Mouse (Mus musculus) gastrocnemius, postnatal 10 days (tissue): ENCODE measurements at regions not wholly inside any gene's neighbourhood (a gene's known extent, or its start where the extent isn't known, plus 50 kb on each side); places are given as distances from the start of the nearest gene placed in this dataset.
A peak's percentile ranks its signal among the peaks of the same experiment; 100 is the strongest.
"Not testable (repeated sequence)": the region's sequence is repeated elsewhere in the genome, so short reads cannot be mapped to it uniquely, and the experiment has no call there.

Experiments used
- DNase-seq: peaks from one replicate; pipeline ENCODE4 v3.0.0; 2021; ENCODE audit warnings: mixed read lengths

- DNase-seq, result no peak
Observed at GRCm38 (mm10) chr17:35758769-35759168, 54.3 kb upstream of the Ddr1 start.

DNA sequence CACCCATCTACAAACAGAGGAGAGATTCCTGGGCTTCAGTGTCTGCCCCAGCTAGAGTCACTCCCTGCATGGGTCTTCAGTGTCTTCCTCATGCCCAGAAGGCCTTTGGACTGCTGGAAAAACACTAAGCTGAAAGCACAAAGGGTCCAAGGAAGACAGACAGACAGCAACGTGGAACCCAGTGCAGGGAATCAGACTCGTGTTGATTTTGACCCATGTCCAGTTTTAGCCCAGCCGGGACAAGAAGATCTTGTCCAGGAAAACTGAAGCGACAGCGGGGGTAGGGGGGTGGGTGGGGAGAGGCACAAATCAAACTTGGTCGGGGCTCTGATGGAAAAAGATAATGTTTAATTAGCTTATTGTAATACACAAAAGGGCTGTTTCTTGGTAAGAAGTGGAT lies 55.3 kb upstream of the Ddr1 start:
- DNase-seq, result no peak

DNA sequence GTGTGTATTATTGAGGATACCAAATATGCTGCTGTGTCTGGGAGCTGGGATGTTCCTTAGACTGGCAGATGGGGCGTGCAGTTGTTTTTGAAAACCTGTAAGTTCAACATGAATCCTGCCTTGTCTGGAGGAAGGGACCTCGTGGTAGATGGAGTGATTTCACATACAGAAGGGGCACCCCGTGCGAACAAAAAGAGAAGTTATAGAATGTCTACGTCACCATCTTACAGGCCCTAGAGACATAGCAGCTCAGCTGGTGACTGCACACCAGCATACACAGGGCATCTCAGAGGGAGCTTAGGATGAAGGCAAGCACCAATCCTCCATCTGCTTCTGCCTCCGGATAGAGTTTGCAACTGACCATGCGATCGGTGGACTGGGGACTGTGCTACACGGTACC lies 58.2 kb upstream of the Ddr1 start:
- DNase-seq, result no peak

DNA sequence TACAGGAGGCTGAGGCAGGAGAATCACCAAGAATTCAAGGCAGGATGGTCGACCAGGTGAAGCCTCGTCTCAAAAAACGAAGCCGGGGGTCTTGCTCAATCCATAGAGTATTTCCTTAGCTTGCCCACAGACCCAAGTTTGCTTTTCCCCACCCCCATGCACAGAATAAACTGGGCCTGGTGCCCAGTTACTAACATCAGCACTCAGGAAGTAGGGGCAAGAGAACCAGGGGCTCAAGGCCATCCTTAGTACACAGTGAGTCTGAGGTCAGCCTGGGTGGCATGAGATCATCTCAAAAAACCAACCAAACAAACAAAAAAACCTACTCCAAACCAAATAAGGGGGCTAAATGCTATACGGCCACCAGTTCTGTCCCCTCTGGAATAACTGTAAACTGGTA lies 58.4 kb upstream of the Ier3 start:
- DNase-seq, result no peak

DNA sequence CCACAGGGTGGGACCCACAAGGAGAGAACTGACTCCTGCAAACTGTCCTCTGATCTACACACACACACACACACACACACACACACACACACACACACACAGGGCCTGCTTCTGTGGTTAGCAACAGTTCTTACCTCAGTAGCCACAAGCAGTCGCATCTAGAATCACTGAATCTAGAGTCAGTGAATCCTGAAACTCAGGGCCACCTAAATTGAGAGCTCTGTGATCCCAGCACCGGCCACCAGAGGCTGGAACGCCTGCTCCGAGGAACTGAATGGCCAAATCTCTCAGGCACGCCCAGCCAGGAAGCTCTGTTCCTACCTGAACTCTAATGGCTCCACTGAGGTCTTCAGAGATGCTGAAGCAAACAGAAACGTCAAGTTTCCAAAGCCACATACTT lies 57.6 kb upstream of the Ier3 start:
- DNase-seq, result peak; percentile 33

- no peak for DNase-seq
Observed at GRCm38 (mm10) chr17:35766406-35766805, 55.1 kb upstream of the Ier3 start.

- DNase-seq, result no peak
Observed at GRCm38 (mm10) chr17:35769175-35769960, 52.1 kb upstream of the Ier3 start.

GRCm38 (mm10) chr17:35769961-35770276 lies 51.6 kb upstream of the Ier3 start:
- not testable (repeated sequence) for DNase-seq

GRCm38 (mm10) chr17:35770599-35770998 lies 50.9 kb upstream of the Ier3 start:
- DNase-seq, result no peak

DNA sequence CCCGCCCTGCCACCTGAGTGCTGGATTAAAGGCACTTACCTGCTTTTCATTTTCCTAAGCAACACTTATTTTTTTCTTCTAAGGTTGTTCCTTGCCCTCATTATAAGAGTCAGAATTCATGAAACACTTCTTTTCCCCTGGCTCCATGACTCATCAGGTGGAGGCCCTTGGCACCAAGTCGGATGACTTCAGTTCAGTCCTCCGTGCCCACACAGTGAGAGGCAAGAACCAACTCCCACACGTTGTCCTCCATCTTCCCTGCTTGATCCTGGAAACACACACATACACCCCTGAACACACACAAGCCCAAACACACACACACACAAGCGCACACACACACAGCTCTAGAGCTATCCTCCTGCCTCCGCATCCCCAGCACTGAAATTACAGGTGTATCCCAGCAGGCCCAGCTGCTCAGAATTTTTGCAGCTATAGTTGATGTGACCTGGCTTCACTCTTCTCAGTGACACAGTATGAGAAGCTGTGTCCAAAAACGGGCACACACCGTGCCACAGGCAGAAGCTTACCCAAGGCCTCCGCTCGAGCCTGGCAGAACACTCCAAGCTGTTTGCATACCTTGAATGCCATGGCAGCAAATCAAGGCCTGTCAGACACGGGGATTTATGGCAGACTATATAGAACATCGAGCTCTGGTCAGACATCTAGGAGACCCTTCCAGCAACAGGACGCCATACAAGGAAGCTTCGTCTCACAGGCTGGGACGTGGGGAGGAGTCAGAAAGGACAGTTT lies 49.7 kb upstream of the Ier3 start:
- DNase-seq, result no peak
